Mouse (Mus musculus) E14TG2a.4 (cell line): Measurements from ENCODE around the gene Hesx1.
A peak's percentile ranks its signal among the peaks of the same experiment; 100 is the strongest.

Experiments
- CTCF ChIP-seq: conservative IDR thresholded peaks from 2 replicates; pipeline ENCODE4 v1.5.1; 2014; ENCODE audit warnings: low read length
- NANOG ChIP-seq: IDR thresholded peaks from 2 replicates; pipeline ENCODE4 v1.6.1; 2014; ENCODE audit warnings: borderline replicate concordance, low read length, mixed read lengths

GRCm38 (mm10) chr14:27044967-27045361 lies 50.7 kb downstream of the Hesx1 start:
- TF ChIP-seq CTCF (no peak), NANOG (peak; percentile 83)
